Mouse (Mus musculus): ENCODE measurements at regions not wholly inside any gene's neighbourhood (a gene's known extent, or its start where the extent isn't known, plus 50 kb on each side); places are given as distances from the start of the nearest gene placed in this dataset.
A peak's percentile ranks its signal among the peaks of the same experiment; 100 is the strongest.

- no peak for DNase-seq
Measured at GRCm38 (mm10) chr4:55475409-55475808, 56.9 kb downstream of the Klf4 start.

GRCm38 (mm10) chr4:55474044-55474788 is 58.0 kb downstream of the Klf4 start:
- DNase-seq: no peak

- DNase-seq: no peak
Measured at GRCm38 (mm10) chr4:55472649-55473048, 59.6 kb downstream of the Klf4 start.

DNA sequence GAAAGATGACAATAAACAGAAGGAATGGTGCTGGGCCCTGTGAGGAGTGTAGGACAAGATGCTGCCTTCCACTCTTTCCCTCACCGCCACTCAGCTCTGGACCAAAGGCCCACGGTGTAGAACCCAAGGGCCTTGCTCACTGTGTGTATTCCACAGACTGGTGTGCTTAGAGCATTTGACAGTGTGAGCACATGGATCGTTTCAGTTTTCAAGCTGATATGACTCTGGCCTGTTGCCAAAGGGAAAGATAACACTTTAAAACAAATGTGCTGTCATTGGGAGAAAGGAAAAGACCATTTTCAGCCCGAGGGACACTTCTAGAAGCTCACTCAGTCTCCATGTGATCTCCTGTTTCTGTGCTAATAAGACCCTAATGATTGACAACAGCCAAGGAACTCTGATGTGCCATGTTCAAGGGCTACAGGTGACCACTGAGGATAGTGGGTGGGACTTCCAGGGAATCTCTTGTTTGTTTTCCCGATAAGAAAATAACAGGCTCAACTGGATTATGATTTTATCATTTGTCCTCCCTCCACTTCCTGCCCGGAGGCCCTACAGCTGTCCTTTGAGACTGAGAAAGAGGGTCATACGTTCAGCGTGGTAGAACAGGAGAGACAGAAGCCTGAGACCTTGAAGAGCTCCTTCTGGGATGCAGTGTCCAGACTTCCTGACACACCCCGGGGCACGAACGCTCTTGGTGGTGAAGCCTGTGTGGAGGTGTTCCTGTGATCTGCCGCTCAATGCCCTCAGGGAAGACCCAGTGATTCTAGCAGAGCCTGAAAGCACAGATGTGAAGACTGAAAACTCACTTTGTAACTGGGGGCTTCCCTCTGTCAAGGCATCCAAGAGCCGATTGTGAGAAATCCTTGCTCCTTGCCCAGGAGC is 61.2 kb downstream of the Klf4 start:
- DNase-seq: no peak

- DNase-seq: no peak
Measured at GRCm38 (mm10) chr4:55464192-55464591, 68.1 kb downstream of the Klf4 start.

- DNase-seq: no peak
Measured at GRCm38 (mm10) chr4:55461927-55462326, 70.3 kb downstream of the Klf4 start.

DNA sequence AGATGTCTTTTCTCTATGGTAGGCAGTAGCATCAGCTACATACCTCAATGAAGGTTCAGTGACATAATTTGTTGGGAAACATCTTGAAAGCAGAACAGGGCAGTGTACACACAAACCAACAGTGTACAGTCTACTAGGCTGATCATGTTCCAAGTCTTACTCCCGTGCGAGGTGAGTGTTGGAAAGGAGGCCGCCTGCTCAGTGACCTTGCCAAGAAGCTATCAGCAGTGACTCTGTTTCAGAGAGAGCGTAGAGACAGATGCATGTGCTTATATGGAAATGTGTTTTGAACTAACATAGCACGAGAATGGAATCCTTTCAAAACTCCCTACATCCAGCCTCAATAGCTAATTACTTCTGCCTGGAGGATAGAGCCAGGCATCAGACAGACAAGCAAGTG is 78.4 kb downstream of the Klf4 start:
- peak; percentile 41 for DNase-seq

DNA sequence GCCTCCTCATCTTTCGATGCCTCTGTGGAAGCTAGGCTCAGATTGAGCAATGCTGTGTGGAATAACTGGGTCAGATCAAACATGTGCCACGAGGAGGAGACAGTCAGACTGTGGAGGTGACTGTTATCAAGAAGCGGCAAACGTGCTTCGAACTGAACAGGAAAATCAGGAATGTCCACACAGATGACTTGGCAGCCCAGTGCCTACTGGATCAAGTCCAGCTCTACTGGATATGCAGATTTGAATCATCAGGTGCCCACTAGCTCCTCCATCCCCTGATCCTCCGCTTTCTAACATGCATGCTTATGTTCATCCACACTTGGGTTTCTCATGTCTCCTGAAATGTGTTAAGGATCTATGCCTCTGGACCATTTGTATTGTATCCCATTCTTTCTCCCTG is 79.7 kb downstream of the Klf4 start:
- DNase-seq: no peak

DNA sequence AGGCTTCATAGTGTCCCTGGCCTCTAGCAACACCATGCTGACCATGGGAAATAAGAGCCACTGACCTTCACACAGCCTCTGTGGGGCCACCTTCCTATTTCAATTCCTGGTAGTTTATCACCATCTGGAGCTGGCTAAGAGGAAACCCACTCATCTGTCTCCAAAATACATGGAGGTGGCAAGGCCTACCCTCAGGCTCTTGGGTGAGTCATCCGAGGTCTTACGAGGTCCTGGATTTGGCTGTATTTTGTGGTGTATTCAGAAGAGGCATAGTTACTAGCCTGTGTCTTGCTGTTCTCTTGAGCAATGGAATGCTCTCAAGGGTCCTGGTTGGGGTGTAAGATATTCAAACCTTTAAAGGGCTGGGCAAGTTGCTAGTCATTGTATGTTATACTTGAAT is 80.6 kb downstream of the Klf4 start:
- DNase-seq: no peak

GRCm38 (mm10) chr4:55451026-55451425 is 81.2 kb downstream of the Klf4 start:
- DNase-seq: no peak

DNA sequence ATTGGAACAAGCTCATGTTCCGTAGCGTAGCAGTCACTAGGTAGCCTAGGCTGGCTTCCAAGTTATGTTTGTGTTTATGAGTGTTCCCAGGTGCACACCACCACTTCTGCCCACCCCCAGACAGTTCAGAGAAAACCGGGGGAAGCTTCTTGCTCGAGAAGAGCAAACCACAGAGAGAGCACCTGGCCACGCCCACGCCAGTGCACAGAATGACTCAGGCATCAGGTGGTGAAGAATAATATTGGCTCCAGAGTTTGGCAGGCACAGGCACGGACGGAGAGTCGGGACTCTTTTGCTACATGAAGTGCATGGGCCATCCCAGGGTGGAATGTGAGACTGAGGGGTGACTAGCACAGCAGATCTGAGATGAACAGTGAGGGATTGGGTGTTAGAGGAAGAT is 88.8 kb downstream of the Klf4 start:
- no peak for DNase-seq

GRCm38 (mm10) chr4:55442098-55442497 is 90.2 kb downstream of the Klf4 start:
- no peak for DNase-seq
